Mouse (Mus musculus) gastrocnemius, adult 2 months (tissue): ENCODE measurements around the gene Tmed9. TPM values are rescaled to one million over a fixed set of nuclear protein-coding genes. Genes with fewer than 3 reads are reported as not detected.
"Not testable (repeated sequence)": the region's sequence is repeated elsewhere in the genome, so short reads cannot be mapped to it uniquely, and the experiment has no call there.

Source experiments
- DNase-seq: peaks from one replicate; pipeline ENCODE4 v3.0.0; 2022
- H3K27ac ChIP-seq: fragments of 200-600 bp; 2 replicates; pipeline ENCODE4 v1.8.1; 2022; ENCODE audit warnings: mild to moderate bottlenecking
- H3K4me3 ChIP-seq: fragments of 200-600 bp; 2 replicates; pipeline ENCODE4 v1.8.1; 2022; ENCODE audit warnings: mild to moderate bottlenecking, moderate library complexity
- CTCF ChIP-seq: fragments of 200-600 bp; IDR thresholded peaks from 2 replicates; pipeline ENCODE4 v1.8.1; 2022; ENCODE audit warnings: antibody characterized with exemption, mild to moderate bottlenecking, moderate library complexity
- intact Hi-C: fragments of 180-260 bp; cut with DNase I; formaldehyde crosslinking; loops from one replicate; pipeline ENCODE4 v1.15.1; 2025
- total RNA-seq, 2 experiments: library from RNA; stranded (reverse); gene quantifications; 2 replicates each; pipeline ENCODE4 v1.2.3; 2021

The Tmed9 gene
- total RNA-seq, 2 experiments from 2014 or later = 53.3 to 77.0 TPM

DNA sequence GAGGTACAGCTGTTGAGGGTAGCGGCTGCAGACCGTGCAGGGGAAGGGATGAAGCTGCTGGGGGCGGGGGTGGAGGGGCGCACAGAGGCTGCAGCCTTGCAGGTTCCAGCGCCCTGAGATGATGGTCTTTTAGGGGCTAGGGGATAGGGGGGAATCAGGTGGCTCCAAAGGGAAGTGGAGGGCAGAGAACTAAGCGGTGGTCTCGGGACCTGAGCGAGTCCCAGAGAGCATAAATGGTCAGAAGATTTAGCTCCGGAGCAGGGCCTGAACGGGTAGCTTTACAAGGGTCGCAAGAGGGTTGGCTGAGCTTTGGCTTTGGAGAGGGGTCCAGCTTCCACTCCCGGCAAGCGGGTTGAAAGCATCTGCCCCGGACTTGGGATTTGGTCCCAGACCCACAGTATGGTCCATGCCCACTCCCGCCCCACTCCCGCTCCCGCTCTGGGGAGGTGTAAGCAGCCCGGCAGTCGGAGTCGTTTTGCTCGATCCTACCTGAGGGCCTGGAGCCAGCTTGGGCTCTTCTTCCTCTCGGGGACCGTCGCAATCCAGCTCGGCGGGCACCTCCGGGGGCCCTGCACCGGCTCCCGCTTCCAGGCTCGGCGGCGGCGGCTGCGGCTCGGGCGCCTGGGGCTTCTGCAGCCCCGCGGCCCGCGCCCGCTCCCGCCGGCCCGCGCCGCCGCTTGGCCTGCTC is 3.1 kb upstream of the Tmed9 start:
- intact Hi-C loops = loop anchor here (2.0 to 5.0 kb wide), 2 partner anchors 22 to 33 kb away; partner anchors contain the start of gene Ddx41
- Histone ChIP-seq H3K4me3 (peak overlapping the region; percentile 95), H3K27ac (peak overlapping the region; percentile 85)
- no peak for TF ChIP-seq CTCF
- peak; percentile 67 for DNase-seq

DNA sequence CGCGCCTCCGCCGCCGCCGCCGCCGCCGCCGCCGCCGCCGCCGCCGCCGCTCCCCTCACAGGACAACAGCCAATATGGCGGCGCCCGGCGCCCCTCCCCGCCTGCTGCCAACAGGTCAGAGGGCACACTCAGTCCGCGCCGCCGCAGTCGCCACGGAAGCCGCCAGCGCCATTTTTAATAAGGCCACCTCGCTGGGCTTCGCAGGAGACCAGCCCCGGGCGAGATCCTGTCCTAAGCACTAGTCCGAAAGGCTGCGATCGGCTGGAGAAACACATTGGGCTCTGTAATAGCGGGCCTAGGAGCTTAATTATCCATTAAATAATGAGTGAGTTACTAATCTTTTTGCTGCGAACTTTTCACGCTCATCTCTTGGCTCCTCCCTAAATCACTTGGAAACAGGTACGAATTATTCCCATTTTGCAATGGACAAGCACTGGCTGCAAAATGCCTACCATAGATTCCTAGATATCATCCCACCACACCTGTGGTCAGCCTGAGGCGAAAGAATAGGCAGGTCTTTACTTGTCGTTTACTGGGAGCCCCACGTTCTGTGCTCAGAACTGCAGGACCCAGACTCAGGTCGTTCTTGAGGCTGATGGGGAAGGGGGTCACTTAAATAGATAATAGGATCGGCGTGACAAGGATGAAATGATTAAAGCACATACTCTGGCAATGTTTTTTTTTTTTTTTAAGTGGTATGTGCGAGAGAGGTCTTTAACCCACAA is 2.3 kb upstream of the Tmed9 start, which contains the start of gene Fam193b:
TSS of gene Fam193b (minus strand) at position 94 of the 725 bp plus-strand sequence.
- H3K4me3 ChIP-seq = peak within 1 kb of the TSS; percentile 95
- no peak for TF ChIP-seq CTCF
- peak; percentile 96 for DNase-seq
- H3K27ac ChIP-seq = peak within 1 kb of the TSS; percentile 85
- intact Hi-C loops = loop anchor here (2.0 to 5.0 kb wide), 2 partner anchors 22 to 34 kb away; partner anchors contain the start of gene Ddx41

DNA sequence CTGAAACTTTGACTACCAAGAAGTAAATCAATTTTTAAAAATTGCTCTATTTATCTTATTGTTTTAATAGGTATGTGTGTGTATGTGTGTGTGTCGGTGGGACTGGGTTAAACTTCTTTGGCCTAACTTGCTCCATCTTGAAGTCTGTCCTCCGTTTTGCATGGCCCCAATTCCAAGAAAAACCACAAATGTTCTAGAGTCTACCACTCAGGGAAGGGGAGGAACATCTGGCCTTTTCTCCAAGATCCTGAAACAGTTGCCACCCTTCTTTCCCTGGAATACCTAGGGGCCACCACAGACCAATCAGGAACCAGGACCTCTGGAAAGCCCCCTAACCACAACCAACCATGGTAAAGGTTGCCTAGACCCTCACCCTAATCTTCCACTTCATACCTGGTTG is 1.6 kb upstream of the Tmed9 start:
- Histone ChIP-seq H3K4me3 (peak overlapping the region; percentile 95), H3K27ac (peak overlapping the region; percentile 85; the same call in 1 of the 2 replicates)
- intact Hi-C loops = loop anchor here (2.0 to 5.0 kb wide), 2 partner anchors 21 to 35 kb away; partner anchors contain the start of gene Ddx41
- TF ChIP-seq CTCF = no peak
- DNase-seq = no peak

DNA sequence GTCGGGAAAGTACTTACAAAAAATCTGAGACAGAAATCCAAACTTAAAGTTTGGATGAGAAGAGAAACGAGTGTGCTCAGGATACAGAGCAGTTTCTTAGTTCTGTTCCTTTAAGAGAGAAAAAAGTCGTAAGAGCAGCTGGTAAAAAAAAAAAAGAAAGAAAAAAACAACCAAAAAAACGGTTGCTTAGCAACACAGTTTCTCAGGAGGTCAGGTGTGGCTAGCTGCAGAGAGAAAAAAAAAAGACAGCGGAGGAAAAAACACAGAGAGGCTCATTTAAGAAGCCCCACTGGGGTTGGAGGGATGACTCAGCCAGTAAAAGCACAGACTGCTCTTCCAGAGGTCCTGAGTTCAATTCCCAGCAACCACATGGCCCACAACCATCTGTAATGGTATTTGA is 789 bp downstream of the Tmed9 start:
- TF ChIP-seq CTCF = no peak
- intact Hi-C loops = loop anchor here (5.0 kb wide), 1 partner anchor 37 kb away; the partner anchor contains the start of gene Ddx41
- no peak for DNase-seq
- Histone ChIP-seq H3K27ac (no peak overlapping the region), H3K4me3 (no peak overlapping the region)

DNA sequence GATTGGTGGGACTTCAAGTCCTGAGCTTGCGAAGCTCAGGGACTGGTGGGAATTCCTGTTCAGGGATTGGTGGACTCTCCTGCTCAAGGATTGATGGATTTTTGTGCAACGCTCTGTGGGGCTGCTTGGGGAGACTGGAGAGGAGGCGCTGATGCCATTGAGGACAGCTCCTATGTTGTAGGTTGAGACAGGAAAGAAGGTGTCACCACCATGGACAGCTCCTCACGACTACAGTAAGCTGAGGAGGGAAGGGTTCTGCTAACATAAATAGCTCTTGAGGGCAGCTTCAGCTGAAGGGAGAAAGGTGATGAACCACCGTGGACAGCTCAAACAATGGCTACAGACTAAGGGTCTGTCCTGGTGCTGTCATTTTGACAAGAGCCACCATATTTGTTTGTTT is 2.4 kb downstream of the Tmed9 start:
- no peak for DNase-seq
- Histone ChIP-seq H3K27ac (no peak overlapping the region), H3K4me3 (no peak overlapping the region)
- TF ChIP-seq CTCF = no peak
- intact Hi-C loops = no loop called here

DNA sequence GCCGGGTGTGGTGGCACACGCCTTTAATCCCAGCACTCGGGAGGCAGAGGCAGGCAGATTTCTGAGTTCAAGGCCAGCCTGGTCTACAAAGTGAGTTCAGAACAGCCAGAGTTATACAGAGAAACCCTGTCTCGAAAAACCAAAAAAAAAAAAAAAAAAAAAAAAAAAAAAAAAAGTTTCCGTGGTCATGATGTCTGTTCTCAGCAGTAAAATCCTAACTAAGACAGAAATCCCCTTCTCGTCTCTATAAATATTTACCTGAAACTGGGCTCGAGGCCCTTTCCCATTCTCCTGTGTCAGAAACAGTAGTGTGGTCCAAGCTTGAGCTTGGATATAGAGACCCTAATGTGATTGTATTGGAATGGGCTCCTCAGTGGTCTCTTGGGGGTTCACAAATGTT is 3.3 kb downstream of the Tmed9 start:
- H3K27ac ChIP-seq, intact Hi-C loops, H3K4me3 ChIP-seq, DNase-seq: not testable (repeated sequence)

DNA sequence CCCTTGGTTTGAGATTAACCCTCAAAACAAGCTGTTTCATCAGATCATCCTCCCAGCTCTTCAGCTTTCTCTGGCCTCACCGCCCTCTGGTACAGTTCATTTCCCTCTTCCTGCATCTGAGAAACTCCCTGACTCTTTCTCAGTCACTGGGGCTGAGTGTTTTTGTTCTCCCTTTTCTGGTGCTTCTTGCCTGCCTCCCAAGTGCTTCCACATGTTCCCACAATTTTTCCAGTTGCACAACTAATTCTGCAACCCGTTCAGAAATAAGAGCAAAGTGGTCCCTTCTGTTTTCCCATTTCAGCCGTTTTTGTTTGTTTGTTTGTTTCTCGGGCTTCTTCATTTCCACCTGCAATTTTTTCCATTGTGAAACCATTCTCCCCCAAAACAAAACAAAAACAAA is 4.6 kb downstream of the Tmed9 start:
- intact Hi-C loops = no loop called here
- TF ChIP-seq CTCF = no peak
- DNase-seq = no peak
- no peak overlapping the region for H3K4me3 ChIP-seq
- H3K27ac ChIP-seq = no peak overlapping the region

DNA sequence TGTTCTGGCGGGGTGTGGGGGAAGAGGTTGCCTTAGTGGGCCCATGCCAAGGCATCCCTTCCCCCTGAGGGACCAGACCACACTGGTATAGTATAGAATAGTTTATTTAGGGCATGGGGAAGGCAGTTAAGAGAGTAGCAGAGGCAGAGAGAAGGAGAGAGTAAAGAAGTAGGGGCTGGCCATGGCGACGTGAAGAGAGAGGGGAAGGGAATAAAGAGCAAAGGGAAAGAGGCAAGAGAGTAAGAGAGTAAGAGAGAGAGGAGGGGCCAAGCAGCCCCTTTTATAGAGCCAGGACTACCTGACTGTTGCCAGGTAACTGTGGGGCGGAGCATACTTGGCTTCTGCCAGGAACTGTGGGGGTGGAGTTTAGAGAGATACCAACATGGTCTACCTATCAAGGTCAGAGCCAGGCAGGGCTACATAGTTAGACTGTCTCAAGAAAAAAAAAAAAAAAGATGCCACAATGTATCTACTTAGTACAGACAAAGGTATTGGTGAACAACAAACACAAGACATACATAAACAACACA is 18.5 kb downstream of the Tmed9 start:
- intact Hi-C loops = loop anchor here (2.0 kb wide), 1 partner anchor 21 kb away; the partner anchor contains the start of gene Fam193b
- no peak for TF ChIP-seq CTCF
- DNase-seq = no peak
- H3K4me3 ChIP-seq = no peak overlapping the region
- no peak overlapping the region for H3K27ac ChIP-seq

DNA sequence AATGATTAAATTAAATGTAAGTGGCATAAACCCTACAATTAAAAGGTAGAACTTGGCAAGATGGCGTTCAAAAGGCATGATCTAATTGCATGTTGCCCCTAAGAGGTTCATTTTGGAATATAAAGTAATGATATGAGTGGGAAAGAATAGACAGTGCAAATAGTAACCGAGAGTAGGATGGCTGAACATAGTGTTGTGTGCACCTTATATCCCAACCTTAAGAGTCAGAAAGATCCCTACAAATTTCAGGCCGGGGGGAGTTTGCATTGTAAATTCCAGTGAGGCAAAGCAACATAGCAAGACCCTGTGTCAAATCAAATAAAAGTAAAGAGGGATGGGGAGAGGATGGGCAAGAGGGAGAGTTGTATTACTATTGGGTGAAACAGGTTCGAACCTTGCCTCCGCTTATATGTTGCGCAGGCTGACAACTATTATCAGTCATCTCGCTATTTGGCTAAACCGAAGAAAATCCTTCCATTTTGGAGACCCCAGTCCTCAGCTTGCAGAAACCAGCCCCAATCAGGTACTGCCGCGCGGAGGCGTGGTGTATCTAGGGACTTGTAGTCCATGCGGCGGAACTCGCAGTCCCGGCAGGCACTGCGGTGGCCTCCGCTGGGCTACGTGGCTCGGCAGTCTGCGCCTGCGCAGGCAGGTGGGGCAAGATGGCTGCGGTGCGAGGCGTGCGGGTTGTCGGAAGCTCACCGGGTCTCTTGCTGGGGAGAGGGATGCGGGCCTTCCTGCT is 19.2 kb downstream of the Tmed9 start:
- H3K4me3 ChIP-seq = peak overlapping the region; percentile 99
- DNase-seq = peak; percentile 98
- intact Hi-C loops = loop anchor here (2.0 kb wide), 1 partner anchor 22 kb away; the partner anchor contains the start of gene Fam193b
- peak; percentile 11; the same call in 1 of the 2 replicates for TF ChIP-seq CTCF
- peak overlapping the region; percentile 90 for H3K27ac ChIP-seq

DNA sequence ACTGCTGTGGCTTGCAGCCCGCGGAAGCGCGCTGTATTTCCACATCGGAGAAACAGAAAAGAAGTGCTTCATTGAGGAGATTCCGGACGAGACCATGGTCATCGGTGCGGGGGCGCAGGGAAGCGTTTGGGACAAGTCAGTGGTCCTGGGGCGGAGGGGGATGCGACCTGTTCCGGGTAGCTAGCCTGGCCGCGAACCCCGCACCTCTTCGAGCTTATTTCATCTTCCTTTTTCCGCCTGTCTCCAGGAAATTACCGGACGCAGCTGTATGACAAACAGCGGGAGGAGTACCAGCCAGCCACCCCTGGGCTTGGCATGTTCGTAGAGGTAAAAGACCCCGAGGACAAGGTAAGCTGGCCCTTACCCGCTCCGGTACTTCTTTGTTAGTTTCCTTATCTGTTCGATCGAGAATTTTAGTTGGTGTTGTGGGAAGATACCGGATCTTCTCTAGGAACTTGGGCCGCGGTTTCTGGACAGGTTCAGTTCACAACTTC is 19.8 kb downstream of the Tmed9 start:
- TF ChIP-seq CTCF = no peak
- DNase-seq = no peak
- Histone ChIP-seq H3K4me3 (peak overlapping the region; percentile 99), H3K27ac (peak overlapping the region; percentile 90)
- intact Hi-C loops = loop anchor here (2.0 kb wide), 1 partner anchor 22 kb away; the partner anchor contains the start of gene Fam193b

DNA sequence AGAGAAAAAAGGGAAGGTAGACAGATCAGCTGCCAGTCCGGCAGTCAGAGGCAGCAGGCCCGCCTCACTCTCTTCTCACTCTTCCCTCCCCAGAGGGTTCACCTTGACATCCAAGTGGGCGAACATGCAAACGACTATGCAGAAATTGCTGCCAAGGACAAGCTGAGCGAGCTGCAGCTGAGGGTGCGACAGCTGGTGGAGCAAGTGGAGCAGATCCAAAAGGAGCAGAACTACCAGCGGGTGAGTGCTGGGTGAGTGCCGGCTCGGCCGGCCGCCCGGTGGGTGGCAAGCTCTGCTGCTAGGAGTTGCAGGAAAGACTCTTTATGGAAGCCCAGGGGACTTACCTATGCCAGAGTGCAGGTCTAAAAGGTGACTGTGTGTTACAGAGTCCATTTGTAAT is 21.8 kb downstream of the Tmed9 start:
- intact Hi-C loops = no loop called here
- peak; percentile 85 for DNase-seq

DNA sequence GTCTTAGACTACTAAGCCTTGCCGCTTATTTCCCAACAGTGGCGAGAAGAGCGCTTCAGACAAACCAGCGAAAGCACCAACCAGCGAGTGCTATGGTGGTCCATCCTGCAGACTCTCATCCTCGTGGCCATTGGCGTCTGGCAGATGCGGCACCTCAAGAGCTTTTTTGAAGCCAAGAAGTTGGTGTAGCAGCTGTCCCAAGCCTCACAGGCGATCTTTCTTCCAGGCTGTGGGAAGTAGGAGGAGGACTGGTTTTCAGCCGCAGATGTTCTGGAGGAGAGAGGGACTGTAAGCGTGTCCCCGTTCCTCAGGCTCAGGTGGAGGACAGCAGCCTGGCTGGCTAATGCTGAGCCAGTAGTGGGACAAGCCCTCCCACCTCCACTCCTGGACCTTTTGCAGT is 23.3 kb downstream of the Tmed9 start:
- no peak overlapping the region for H3K27ac ChIP-seq
- TF ChIP-seq CTCF = no peak
- DNase-seq = no peak
- intact Hi-C loops = no loop called here
- H3K4me3 ChIP-seq = no peak overlapping the region

More for the DNA sequence above, 21.8 kb downstream of the Tmed9 start:
- Histone ChIP-seq H3K4me3 (peak overlapping the region; percentile 99), H3K27ac (peak overlapping the region; percentile 62)
- no peak for TF ChIP-seq CTCF
